Mouse (Mus musculus) intestine, embryonic 16.5 days (tissue): ENCODE measurements around the gene Jade2. TPM values are rescaled to one million over a fixed set of nuclear protein-coding genes. Genes with fewer than 3 reads are reported as not detected.

Source experiments
- ATAC-seq: fragments of 200-750 bp; cut with Nextera tagmentation; 2 replicates; pipeline ENCODE4 v1.8.0; 2017; ENCODE audit warnings: moderate TSS enrichment, moderate library complexity
- H3K27ac ChIP-seq: fragments of 300-500 bp; sonication (generic); 2 replicates; pipeline ENCODE4 v1.5.1; 2014; ENCODE audit warnings: mild to moderate bottlenecking, low read length
- H3K27me3 ChIP-seq: fragments of 300-500 bp; sonication (generic); replicated peaks from 2 replicates; pipeline ENCODE4 v1.6.1; 2014; ENCODE audit warnings: low read length, control low read depth, mixed read lengths; ENCODE audit not compliant: control insufficient read depth, insufficient read depth
- H3K36me3 ChIP-seq: fragments of 300-500 bp; sonication (generic); 2 replicates; pipeline ENCODE4 v1.6.1; 2014; ENCODE audit warnings: low read length, control low read depth; ENCODE audit not compliant: control insufficient read depth, insufficient read depth
- H3K4me1 ChIP-seq: fragments of 300-500 bp; sonication (generic); 2 replicates; pipeline ENCODE4 v1.6.1; 2014; ENCODE audit warnings: low read length, control low read depth, mixed read lengths; ENCODE audit not compliant: control insufficient read depth, insufficient read depth
- H3K4me2 ChIP-seq: fragments of 300-500 bp; sonication (generic); 2 replicates; pipeline ENCODE4 v1.6.1; 2014; ENCODE audit warnings: low read depth, low read length, control low read depth
- H3K4me3 ChIP-seq: fragments of 300-500 bp; sonication (generic); 2 replicates; pipeline ENCODE4 v1.5.1; 2014; ENCODE audit warnings: mild to moderate bottlenecking, low read length
- H3K9ac ChIP-seq: fragments of 300-500 bp; sonication (generic); 2 replicates; pipeline ENCODE4 v1.6.1; 2014; ENCODE audit warnings: low read depth, low read length
- H3K9me3 ChIP-seq: fragments of 300-500 bp; sonication (generic); 2 replicates; pipeline ENCODE4 v1.6.1; 2016; ENCODE audit warnings: low read length, control low read depth; ENCODE audit not compliant: control insufficient read depth
- WGBS: fragments of 180-500 bp; shearing (Covaris S2); extraction: QIAGEN DNeasy Blood & Tissue Kit; methylation state at CpG from one replicate; pipeline ENCODE4 v1.1.7; 2014; 5-methylcytosine and 5-hydroxymethylcytosine counted together
- polyA plus RNA-seq: library from polyadenylated mRNA; unstranded; fragments of >200 nt; fragmentation: Nextera tagmentation; extraction: Ambion mirVana; gene quantifications from 2 replicates; pipeline ENCODE4 v1.2.1, GENCODE M21; 2015

Jade2 gene
- polyA plus RNA-seq, 1 experiment from 2014 or later: 1.3 TPM

DNA sequence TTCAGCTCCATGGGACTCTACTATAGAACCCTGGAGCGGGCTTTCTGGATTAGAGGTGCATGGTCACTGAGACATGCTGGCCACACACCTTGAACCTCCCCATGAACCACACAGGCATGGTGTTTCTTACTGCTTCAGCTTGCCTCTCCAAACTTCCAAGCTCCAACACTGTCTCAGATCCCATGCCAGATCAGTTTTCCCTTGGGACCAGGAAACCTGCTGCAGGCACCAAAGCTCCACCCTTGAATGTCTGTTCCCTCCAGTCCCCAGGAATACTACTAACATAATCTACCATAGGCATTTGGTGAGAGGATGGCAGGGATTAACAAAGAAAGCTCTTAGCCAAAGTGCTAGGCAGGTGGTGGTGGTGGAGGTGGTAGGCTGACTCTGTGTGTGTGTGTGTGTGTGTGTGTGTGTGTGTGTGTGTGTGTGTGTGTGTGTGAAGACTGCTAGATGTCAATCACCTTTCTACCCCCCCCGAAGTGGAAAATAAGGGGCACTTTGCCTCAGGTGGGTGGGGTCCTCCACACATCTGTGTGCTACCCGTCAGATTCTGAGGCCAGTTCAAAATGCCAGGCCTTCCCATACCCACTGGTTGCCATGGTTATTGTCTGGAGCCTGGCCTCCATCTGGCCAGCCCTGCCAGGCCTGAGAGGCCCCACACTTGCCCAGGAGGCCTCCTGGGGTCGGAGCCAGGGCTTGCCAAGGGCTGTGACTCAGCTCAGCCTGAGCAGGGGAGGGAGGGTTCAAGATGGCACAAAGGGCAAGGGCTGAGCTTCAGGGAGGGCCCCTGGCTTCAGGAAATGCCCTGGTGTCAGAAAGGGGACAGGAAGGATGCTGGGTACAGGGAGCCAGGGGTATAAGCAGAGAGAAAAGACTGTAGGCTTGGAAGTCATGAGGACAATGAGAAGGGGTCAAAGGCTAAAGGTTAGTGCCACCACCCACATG lies 25.2 kb downstream of the Jade2 start:
- no peaks in the 10 kb centered on the region for H3K27me3 ChIP-seq
- no peak overlapping the region for H3K4me3 ChIP-seq
- ATAC-seq: peak; percentile 70
- no peaks in the 10 kb centered on the region for H3K9me3 ChIP-seq
- WGBS: 62% methylated on average over 4 of the region's 4 CpGs
- H3K36me3 ChIP-seq: peaks cover 5% of the 10 kb centered on the region; the same call in 1 of the 2 replicates
- no peak overlapping the region for H3K4me2 ChIP-seq
- H3K9ac ChIP-seq: no peak overlapping the region; the same call in 1 of the 2 replicates
- no peak overlapping the region for H3K27ac ChIP-seq
- peaks cover 4% of the 10 kb centered on the region; the same call in 1 of the 2 replicates for H3K4me1 ChIP-seq

DNA sequence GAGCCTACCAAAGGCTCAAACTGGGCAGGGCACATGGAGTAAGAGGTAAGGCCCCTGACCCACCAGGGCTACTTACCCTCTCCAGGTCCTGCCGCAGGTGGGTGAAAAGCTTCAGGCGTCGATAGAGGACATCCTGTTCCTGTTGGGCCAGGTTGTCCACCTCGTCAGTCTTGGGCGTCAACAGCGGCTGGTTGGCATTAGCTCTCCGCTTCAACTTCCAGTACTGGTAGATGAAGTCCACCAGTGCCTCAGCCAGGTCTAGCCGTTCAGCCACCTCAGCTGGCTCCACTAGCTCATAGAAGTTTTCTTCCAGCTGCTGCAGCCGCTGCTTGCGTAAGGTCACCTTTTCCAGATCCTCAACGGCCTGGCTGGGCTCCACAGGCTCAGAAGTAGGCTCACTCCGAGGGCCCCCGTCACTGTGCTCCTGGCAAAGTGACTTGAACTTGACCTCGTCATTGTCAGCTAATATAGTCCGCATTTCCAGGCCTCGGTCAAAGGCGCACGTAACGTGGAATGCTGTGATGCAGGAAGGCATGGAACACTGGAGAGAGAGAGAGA lies 32.5 kb downstream of the Jade2 start:
- Histone ChIP-seq H3K4me2 (no peak overlapping the region), H3K27ac (no peak overlapping the region), H3K9me3 (no peaks in the 10 kb centered on the region), H3K4me1 (no peaks in the 10 kb centered on the region), H3K9ac (no peak overlapping the region), H3K27me3 (no peaks in the 10 kb centered on the region), H3K4me3 (no peak overlapping the region), H3K36me3 (peaks cover 6% of the 10 kb centered on the region)
- no peak for ATAC-seq
- 91% methylated on average over 19 of the region's 19 CpGs for WGBS

DNA sequence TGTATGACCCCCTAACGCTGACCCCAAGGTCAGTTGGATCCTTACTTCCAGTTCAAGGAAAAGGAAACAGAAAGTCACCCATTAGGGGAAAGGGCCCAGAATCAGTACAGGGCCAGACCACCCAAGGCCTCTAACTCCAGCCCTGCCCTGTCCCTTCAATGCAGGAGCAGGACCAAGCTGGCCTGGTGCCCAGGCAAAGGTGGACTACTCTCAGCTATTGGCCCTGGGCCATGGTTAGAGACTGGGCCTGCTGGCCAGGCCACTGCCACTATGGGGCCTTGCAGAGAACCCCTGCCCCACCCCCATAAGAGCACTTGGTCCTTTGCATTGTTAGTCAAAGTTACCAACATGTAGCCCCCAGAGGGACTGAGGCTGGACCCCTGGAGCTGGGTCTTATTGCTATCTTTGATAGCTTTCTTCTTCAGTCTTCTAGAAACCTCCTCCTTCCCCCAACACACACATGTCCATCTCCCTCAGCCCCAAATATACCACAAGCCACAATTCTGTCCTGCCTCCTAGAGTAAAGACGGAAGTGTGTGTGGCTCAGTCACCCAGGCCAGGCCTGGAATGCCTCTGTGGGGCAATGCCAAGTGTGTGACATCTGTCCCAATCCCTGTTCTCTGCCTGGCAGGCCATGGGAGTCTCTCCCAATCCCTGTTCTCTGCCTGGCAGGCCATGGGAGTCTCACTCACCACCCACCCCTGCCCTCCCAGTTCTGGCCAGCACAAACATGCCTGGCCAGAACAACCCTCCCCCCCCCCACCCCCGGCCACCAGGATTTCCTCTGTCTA lies 33.3 kb downstream of the Jade2 start:
- no peaks in the 10 kb centered on the region for H3K9me3 ChIP-seq
- WGBS: 93% methylated on average over 3 of the region's 3 CpGs
- H3K4me1 ChIP-seq: no peaks in the 10 kb centered on the region
- H3K36me3 ChIP-seq: peaks cover 6% of the 10 kb centered on the region
- H3K4me3 ChIP-seq: no peak overlapping the region
- no peaks in the 10 kb centered on the region for H3K27me3 ChIP-seq
- H3K9ac ChIP-seq: no peak overlapping the region
- H3K27ac ChIP-seq: no peak overlapping the region
- H3K4me2 ChIP-seq: no peak overlapping the region
- ATAC-seq: no peak

DNA sequence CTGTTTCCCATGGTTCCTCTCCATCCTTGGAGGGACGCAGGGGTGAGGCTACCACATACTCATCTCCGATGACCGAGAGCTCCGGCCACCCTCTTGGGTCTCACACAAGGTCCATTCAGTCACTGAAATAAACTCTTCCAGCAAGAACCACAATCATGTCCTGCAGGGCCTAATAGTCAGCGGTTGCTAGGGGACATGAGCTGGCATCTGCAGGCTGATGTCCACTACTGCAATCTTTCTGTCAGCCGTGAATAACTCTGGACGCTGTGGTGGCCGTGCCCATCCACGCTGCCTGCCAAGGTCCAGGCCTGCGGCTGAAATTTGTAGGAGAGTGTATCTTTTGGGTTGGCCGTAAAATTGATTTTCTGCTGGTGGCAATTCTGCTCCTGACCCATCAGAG lies 34.2 kb downstream of the Jade2 start:
- ATAC-seq: no peak

DNA sequence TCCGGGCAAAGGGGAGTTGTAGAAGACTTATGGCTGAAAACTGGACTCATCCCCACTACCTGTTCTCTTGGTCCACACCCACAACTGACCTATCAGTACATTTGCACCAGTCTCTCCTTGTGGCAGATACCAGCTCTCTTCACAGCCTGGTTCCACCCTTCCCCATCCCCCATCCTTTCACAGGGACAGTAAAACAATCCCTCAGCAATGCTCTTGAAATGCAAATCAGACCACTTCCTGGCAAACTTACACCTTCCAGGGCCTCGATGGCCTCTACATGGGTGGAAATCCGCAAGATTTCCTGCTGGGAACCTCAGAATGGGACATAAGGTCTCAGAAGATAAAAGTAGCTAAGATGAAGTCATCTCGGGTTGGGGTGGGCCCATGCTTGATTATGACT lies 34.7 kb downstream of the Jade2 start:
- no peak overlapping the region for H3K4me3 ChIP-seq
- no peaks in the 10 kb centered on the region for H3K27me3 ChIP-seq
- H3K9me3 ChIP-seq: no peaks in the 10 kb centered on the region
- no peak overlapping the region for H3K27ac ChIP-seq
- peaks cover 6% of the 10 kb centered on the region for H3K36me3 ChIP-seq
- no peak overlapping the region for H3K4me2 ChIP-seq
- no peak overlapping the region for H3K9ac ChIP-seq
- 0 out of 2 replicates have a peak, but pooled peaks cover 3% of the 10 kb centered on the region for H3K4me1 ChIP-seq
- no peak for ATAC-seq
- WGBS: 42% methylated on average over 4 of the region's 4 CpGs

More for the DNA sequence above, 34.2 kb downstream of the Jade2 start:
- Histone ChIP-seq H3K36me3 (peaks cover 6% of the 10 kb centered on the region), H3K27me3 (no peaks in the 10 kb centered on the region), H3K27ac (no peak overlapping the region), H3K4me3 (no peak overlapping the region), H3K9me3 (no peaks in the 10 kb centered on the region), H3K4me2 (no peak overlapping the region), H3K4me1 (no peaks in the 10 kb centered on the region), H3K9ac (no peak overlapping the region)
- 74% methylated on average over 11 of the region's 11 CpGs for WGBS

DNA sequence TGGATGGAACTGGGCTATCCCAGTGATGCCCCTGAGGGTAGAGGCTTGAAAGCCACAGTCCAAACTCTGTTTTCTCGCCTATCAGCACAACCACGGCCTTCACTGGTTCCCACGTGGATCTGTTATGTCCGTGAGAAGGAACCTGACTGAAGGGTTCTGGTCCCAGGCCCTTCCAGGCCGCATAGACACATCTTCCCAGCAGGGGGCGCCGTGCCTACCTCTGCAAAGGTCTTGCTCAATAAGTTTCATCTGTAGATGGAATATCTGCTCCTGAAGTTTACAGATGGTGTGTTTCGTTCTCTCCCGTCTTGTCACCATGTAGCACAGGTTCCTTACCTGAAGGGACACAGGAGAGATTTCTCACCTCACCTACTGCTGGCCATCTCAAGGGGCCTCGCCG lies 36.6 kb downstream of the Jade2 start:
- no peak overlapping the region for H3K4me3 ChIP-seq
- H3K9ac ChIP-seq: no peak overlapping the region
- H3K4me1 ChIP-seq: 0 out of 2 replicates have a peak, but pooled peaks cover 3% of the 10 kb centered on the region
- no peak overlapping the region for H3K4me2 ChIP-seq
- ATAC-seq: no peak
- H3K27ac ChIP-seq: no peak overlapping the region
- no peaks in the 10 kb centered on the region for H3K9me3 ChIP-seq
- no peaks in the 10 kb centered on the region for H3K27me3 ChIP-seq
- peaks cover 3% of the 10 kb centered on the region for H3K36me3 ChIP-seq
- WGBS: 32% methylated on average over 11 of the region's 11 CpGs

DNA sequence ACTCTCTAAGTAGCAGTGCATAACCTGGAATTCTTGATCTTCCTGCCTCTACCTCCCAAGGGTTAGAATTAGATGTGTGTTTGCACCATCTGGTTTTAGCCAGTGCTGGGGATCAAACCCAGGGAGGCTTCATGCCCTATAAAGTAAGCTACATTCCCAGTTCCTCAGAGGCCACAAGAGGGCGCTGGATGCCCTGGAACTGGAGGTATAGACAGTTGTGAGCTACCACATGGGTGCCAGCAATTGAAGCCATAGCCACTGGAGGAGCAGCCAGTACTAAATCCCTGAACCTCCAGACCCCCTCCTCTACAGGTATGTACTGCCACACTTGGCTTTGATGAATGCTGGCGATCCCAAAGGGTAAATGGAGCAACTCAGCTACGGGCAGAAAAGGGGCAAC lies 37.5 kb downstream of the Jade2 start:
- Histone ChIP-seq H3K4me1 (0 out of 2 replicates have a peak, but pooled peaks cover 3% of the 10 kb centered on the region), H3K27me3 (no peaks in the 10 kb centered on the region), H3K4me3 (no peak overlapping the region), H3K9ac (no peak overlapping the region), H3K9me3 (no peaks in the 10 kb centered on the region), H3K27ac (no peak overlapping the region), H3K36me3 (peaks cover 3% of the 10 kb centered on the region), H3K4me2 (no peak overlapping the region)
- 79% methylated on average over 3 of the region's 3 CpGs for WGBS
- no peak for ATAC-seq

DNA sequence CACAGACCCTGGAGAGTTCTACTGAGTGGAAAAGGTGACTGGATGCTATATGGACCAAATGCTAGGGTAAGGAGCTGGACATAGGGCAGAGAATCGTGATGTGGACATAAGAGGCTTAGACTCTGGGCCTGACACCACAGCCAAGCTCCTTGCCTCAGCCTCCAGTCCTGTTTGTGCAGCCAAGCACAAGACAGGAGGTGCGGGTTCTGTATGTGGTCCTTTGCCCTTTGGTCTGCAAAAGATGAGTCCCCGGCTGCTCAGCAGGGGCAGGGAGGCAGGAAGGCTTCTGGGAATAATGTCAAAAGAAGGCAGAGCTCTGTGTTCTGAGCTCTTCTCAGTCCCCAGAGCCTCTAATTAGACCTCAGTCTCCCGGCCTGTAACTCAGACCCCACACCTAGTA lies 38.6 kb downstream of the Jade2 start:
- no peaks in the 10 kb centered on the region; the same call in 1 of the 2 replicates for H3K36me3 ChIP-seq
- H3K4me2 ChIP-seq: no peak overlapping the region
- no peak for ATAC-seq
- H3K9ac ChIP-seq: no peak overlapping the region
- no peaks in the 10 kb centered on the region for H3K27me3 ChIP-seq
- 89% methylated on average over 4 of the region's 4 CpGs for WGBS
- H3K4me3 ChIP-seq: no peak overlapping the region
- H3K27ac ChIP-seq: no peak overlapping the region
- no peaks in the 10 kb centered on the region for H3K9me3 ChIP-seq
- H3K4me1 ChIP-seq: 0 out of 2 replicates have a peak, but pooled peaks cover 3% of the 10 kb centered on the region

DNA sequence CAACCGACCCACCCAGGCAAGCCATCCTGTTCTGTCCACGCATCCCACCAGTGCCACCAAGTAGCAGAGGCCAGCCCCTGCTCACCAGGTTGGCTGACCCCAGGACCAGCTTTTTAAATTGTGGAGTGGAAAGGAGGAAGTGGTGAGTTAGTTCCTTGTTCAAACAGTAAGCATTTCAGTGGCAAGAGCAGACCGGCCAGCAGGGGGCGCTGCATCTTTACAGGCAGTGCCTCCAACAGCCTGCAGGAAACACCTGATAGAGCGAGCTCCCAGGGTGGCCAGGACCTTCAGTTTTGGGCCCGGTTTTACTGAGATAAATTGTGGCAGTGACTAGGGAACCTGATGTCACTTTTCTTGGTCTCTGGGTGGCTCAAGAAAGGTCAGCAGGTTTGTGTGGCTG lies 39.7 kb downstream of the Jade2 start:
- 34% methylated on average over 6 of the region's 6 CpGs for WGBS
- peak; percentile 72 for ATAC-seq
- 0 out of 2 replicates have a peak, but pooled peaks cover 3% of the 10 kb centered on the region for H3K4me1 ChIP-seq

More for the DNA sequence above, 39.7 kb downstream of the Jade2 start:
- no peak overlapping the region for H3K4me2 ChIP-seq
- no peaks in the 10 kb centered on the region for H3K9me3 ChIP-seq
- no peaks in the 10 kb centered on the region; the same call in 1 of the 2 replicates for H3K36me3 ChIP-seq
- H3K27ac ChIP-seq: no peak overlapping the region
- H3K27me3 ChIP-seq: no peaks in the 10 kb centered on the region
- H3K9ac ChIP-seq: 0 out of 2 replicates have a peak overlapping the region, but pooled peaks have one; percentile 12
- no peak overlapping the region for H3K4me3 ChIP-seq
